12 mouse cellular contexts compared by ENCODE assay signal in genomic region chr8:80149458-80150083, GRCm38 (mm10).
DNase-seq lines count a peak whose midpoint lies in the region; ATAC-seq and TF ChIP-seq lines count a peak whose summit lies in the region.
"Had no signal": no experiment of that assay in that cellular context is flagged by ENCODE, and none has a peak within 500 bp of the region (broad histone marks: within the 10 kb centered on the region; RNA-seq: fewer than 3 reads in every experiment).

No protein-coding gene starts in this region.

- no peak for ATAC-seq in erythroblast, adult 5-6 weeks (replicated peaks; ENCODE audit: low FRiP score, poor library complexity, severe bottlenecking)

- no peaks in the 10 kb centered on the region for H3K9me3 ChIP-seq in embryonic facial prominence, embryonic 10.5 days
- H3K9me3 ChIP-seq: forebrain, embryonic 10.5 days; liver, embryonic 15.5 days had no signal

- peaks cover 6% of the 10 kb centered on the region for H3K4me1 ChIP-seq in embryonic facial prominence, embryonic 10.5 days
- H3K4me1 ChIP-seq: liver, embryonic 15.5 days had no signal

- DNase-seq in CD4-positive helper T cell, adult 2 months (ENCODE audit: low read depth, low spot score), result peak; percentile 6
- peak; percentile 32 for DNase-seq in brain, adult 2 months (ENCODE audit: low read depth, low spot score)
- DNase-seq in embryonic facial prominence, embryonic 10.5 days (ENCODE audit: low spot score), result peak; percentile 32
- DNase-seq in kidney, postnatal 10 days, result peak; percentile 11
- DNase-seq in layer of hippocampus, adult 8-10 months (ENCODE audit: low spot score in 2 of 2), result no peak
- DNase-seq in layer of hippocampus, adult 2 months (ENCODE audit: low spot score in 2 of 2), result no peak
- DNase-seq: gastrocnemius, postnatal 10 days; heart, postnatal 14 days; layer of hippocampus, postnatal 36 days had no signal

- H3K36me3 ChIP-seq in embryonic facial prominence, embryonic 10.5 days (replicated peaks), result no peaks in the 10 kb centered on the region
- H3K36me3 ChIP-seq: forebrain, embryonic 10.5 days; liver, embryonic 15.5 days had no signal

- WGBS in embryonic facial prominence, embryonic 10.5 days, result 55% methylated on average over 9 of the region's 9 CpGs

- no peak for TF ChIP-seq CTCF in layer of hippocampus, adult 2 months (conservative IDR thresholded peaks at IDR 0.05)

- no peaks in the 10 kb centered on the region; the same call in 1 of the 2 replicates for H3K27me3 ChIP-seq in embryonic facial prominence, embryonic 10.5 days (replicated peaks; ENCODE audit: low read depth, poor library complexity, severe bottlenecking)
- H3K27me3 ChIP-seq: liver, embryonic 15.5 days had no signal

- H3K4me3 ChIP-seq in embryonic facial prominence, embryonic 10.5 days, result no peak overlapping the region
- no peak overlapping the region for H3K4me3 ChIP-seq in layer of hippocampus, adult 2 months
- H3K4me3 ChIP-seq: forebrain, embryonic 10.5 days; liver, embryonic 15.5 days had no signal

- no peak overlapping the region for H3K27ac ChIP-seq in embryonic facial prominence, embryonic 10.5 days (replicated peaks)
- H3K27ac ChIP-seq in layer of hippocampus, adult 2 months, result no peak overlapping the region
- H3K27ac ChIP-seq: forebrain, embryonic 10.5 days; liver, embryonic 15.5 days had no signal

Comparison
In these comparisons a context has a peak if more than half of its experiments do, and no peak if none do; other contexts are left out.
1. DNase-seq: peak in CD4-positive helper T cell, adult 2 months (single experiment), brain, adult 2 months (single experiment), embryonic facial prominence, embryonic 10.5 days (single experiment) and kidney, postnatal 10 days (single experiment); none in layer of hippocampus, adult 8-10 months (0 of 2) and layer of hippocampus, adult 2 months (0 of 2).